Mouse (Mus musculus) liver, adult 2 months (tissue): ENCODE measurements around the gene Atp8a2.

ENCODE experiments used
- CTCF ChIP-seq: fragments of 200-500 bp; IDR thresholded peaks from 2 replicates; pipeline ENCODE4 v1.5.1; 2011; ENCODE audit warnings: low read depth, low read length, control low read depth
- POLR2A ChIP-seq: fragments of 200-500 bp; IDR thresholded peaks from 2 replicates; pipeline ENCODE4 v1.6.1; 2011; ENCODE audit warnings: low read length, control low read depth; ENCODE audit not compliant: insufficient read depth; ENCODE audit errors: extremely low read depth

GRCm38 (mm10) chr14:59643582-59643981 lies 553.4 kb downstream of the Atp8a2 start:
- TF ChIP-seq CTCF (no peak), POLR2A (no peak)
